Mouse (Mus musculus): Measurements from ENCODE around the gene Dnah6. TPM values are rescaled to one million over a fixed set of nuclear protein-coding genes. Genes with fewer than 3 reads are reported as not detected.

The Dnah6 gene
- polyA plus RNA-seq, 1 experiment from 2014 or later = 0.98 TPM

- no peaks in the 10 kb centered on the region for H3K36me3 ChIP-seq (replicated peaks; ENCODE audit: control insufficient read depth, insufficient read depth)
- H3K27ac ChIP-seq = no peak overlapping the region
- WGBS = 81% methylated on average over 5 of the region's 5 CpGs
- H3K27me3 ChIP-seq (ENCODE audit: control insufficient read depth, insufficient read depth, low read length) = no peaks in the 10 kb centered on the region
- DNase-seq (ENCODE audit: low spot score) (no peak), ATAC-seq (ENCODE audit: low FRiP score) (no peak)
- no peaks in the 10 kb centered on the region for H3K4me1 ChIP-seq (replicated peaks; ENCODE audit: control insufficient read depth, insufficient read depth, low read length)
- no peaks in the 10 kb centered on the region for H3K9me3 ChIP-seq (ENCODE audit: control insufficient read depth, low read length)
- H3K9ac ChIP-seq = no peak overlapping the region
- no peak overlapping the region for H3K4me3 ChIP-seq (replicated peaks; ENCODE audit: low read length)
- no peak overlapping the region for H3K4me2 ChIP-seq (replicated peaks)
Measured at GRCm38 (mm10) chr6:73003601-73004000, 217.8 kb downstream of the Dnah6 start.

- Histone ChIP-seq H3K9ac (no peak overlapping the region), H3K4me1 (replicated peaks; ENCODE audit: control insufficient read depth, insufficient read depth, low read length) (no peaks in the 10 kb centered on the region), H3K36me3 (replicated peaks; ENCODE audit: control insufficient read depth, insufficient read depth) (no peaks in the 10 kb centered on the region), H3K9me3 (ENCODE audit: control insufficient read depth, low read length) (no peaks in the 10 kb centered on the region), H3K27ac (no peak overlapping the region), H3K4me2 (replicated peaks) (no peak overlapping the region), H3K27me3 (ENCODE audit: control insufficient read depth, insufficient read depth, low read length) (no peaks in the 10 kb centered on the region), H3K4me3 (replicated peaks; ENCODE audit: low read length) (no peak overlapping the region)
- DNase-seq (ENCODE audit: low spot score) (no peak), ATAC-seq (ENCODE audit: low FRiP score) (no peak)
- 43% methylated on average over 1 of the region's 1 CpGs for WGBS
Measured at GRCm38 (mm10) chr6:73002391-73002790, 219.1 kb downstream of the Dnah6 start.

GRCm38 (mm10) chr6:72998809-72999208 lies 222.6 kb downstream of the Dnah6 start:
- H3K9ac ChIP-seq = no peak overlapping the region
- WGBS = 94% methylated on average over 1 of the region's 1 CpGs
- no peak for ATAC-seq (ENCODE audit: low FRiP score)

GRCm38 (mm10) chr6:72993688-72994082 lies 227.8 kb downstream of the Dnah6 start:
- H3K27ac ChIP-seq = no peak overlapping the region
- H3K27me3 ChIP-seq (ENCODE audit: control insufficient read depth, insufficient read depth, low read length) = no peaks in the 10 kb centered on the region
- H3K4me2 ChIP-seq (replicated peaks) = no peak overlapping the region
- H3K36me3 ChIP-seq (replicated peaks; ENCODE audit: control insufficient read depth, insufficient read depth) = no peaks in the 10 kb centered on the region
- ATAC-seq (ENCODE audit: low FRiP score) (no peak), DNase-seq (ENCODE audit: low spot score) (no peak)
- H3K4me1 ChIP-seq (replicated peaks; ENCODE audit: control insufficient read depth, insufficient read depth, low read length) = no peaks in the 10 kb centered on the region
- H3K9ac ChIP-seq = no peak overlapping the region
- H3K4me3 ChIP-seq (replicated peaks; ENCODE audit: low read length) = no peak overlapping the region
- WGBS = 95% methylated on average over 5 of the region's 5 CpGs
- H3K9me3 ChIP-seq (ENCODE audit: control insufficient read depth, low read length) = no peaks in the 10 kb centered on the region

More at GRCm38 (mm10) chr6:72998809-72999208, 222.6 kb downstream of the Dnah6 start:
- H3K9me3 ChIP-seq (ENCODE audit: control insufficient read depth, low read length) = no peaks in the 10 kb centered on the region
- H3K27ac ChIP-seq = no peak overlapping the region
- H3K4me1 ChIP-seq (replicated peaks; ENCODE audit: control insufficient read depth, insufficient read depth, low read length) = no peaks in the 10 kb centered on the region
- no peaks in the 10 kb centered on the region for H3K27me3 ChIP-seq (ENCODE audit: control insufficient read depth, insufficient read depth, low read length)
- no peak for DNase-seq (ENCODE audit: low spot score)
- no peaks in the 10 kb centered on the region for H3K36me3 ChIP-seq (replicated peaks; ENCODE audit: control insufficient read depth, insufficient read depth)
- no peak overlapping the region for H3K4me2 ChIP-seq (replicated peaks)
- no peak overlapping the region for H3K4me3 ChIP-seq (replicated peaks; ENCODE audit: low read length)

DNA sequence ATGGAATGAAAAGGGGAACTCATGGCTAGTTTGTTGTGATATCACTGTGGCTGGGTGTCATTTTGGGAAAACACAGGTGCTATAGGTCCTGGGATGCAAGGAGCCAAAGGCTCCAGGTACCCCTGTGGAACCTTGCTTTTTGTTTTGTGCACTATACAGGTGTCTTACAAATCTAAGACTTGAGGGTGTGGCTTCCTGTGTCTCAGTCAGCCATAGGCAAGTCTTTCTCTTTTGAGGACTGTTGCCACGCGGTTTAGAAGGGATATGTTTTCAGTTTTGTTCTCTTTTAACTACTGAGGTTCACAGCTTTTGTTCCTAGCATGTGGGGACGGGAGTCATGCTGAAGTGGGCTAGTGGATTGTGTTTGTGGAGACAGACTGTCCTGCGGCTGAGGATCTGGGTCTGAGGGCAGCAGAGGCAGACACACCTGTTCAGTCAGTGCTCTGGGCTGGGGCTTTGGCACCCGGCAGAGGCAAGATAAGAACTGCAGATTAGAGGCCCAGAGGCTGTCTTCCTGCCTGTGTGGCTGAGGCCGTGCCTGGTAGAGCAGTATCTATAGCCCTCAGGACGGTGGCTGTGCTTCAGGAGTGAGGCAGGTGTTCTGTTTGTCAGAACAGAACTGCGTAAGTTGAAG lies 228.3 kb downstream of the Dnah6 start:
- Histone ChIP-seq H3K9me3 (ENCODE audit: control insufficient read depth, low read length) (no peaks in the 10 kb centered on the region), H3K36me3 (replicated peaks; ENCODE audit: control insufficient read depth, insufficient read depth) (no peaks in the 10 kb centered on the region), H3K4me3 (replicated peaks; ENCODE audit: low read length) (no peak overlapping the region), H3K27me3 (ENCODE audit: control insufficient read depth, insufficient read depth, low read length) (no peaks in the 10 kb centered on the region), H3K4me1 (replicated peaks; ENCODE audit: control insufficient read depth, insufficient read depth, low read length) (no peaks in the 10 kb centered on the region), H3K9ac (no peak overlapping the region), H3K4me2 (replicated peaks) (no peak overlapping the region), H3K27ac (no peak overlapping the region)
- 84% methylated on average over 8 of the region's 8 CpGs for WGBS
- no peak for ATAC-seq (ENCODE audit: low FRiP score)
- DNase-seq (ENCODE audit: low spot score) = no peak

DNA sequence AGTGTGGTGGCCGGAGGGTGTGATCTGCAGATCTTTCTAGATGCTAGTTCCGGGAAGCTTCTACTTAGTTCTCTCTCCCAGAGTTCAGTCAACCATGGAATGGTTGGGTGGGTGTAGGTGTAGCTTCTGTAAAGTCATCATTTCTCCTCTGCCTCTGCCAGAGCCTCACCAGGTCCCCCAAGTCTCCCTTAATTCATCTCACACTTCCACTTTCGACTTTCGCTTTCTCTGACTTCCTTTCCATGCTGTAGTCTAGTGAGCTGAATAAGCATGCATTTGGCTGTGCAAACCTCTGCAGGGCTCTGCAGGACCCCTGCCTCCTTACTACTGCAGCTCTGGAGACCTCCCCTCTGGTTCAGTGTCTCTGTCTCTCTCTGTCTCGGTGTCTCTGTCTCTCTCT lies 231.2 kb downstream of the Dnah6 start:
- Histone ChIP-seq H3K36me3 (replicated peaks; ENCODE audit: control insufficient read depth, insufficient read depth) (no peaks in the 10 kb centered on the region), H3K9ac (no peak overlapping the region), H3K27me3 (ENCODE audit: control insufficient read depth, insufficient read depth, low read length) (no peaks in the 10 kb centered on the region), H3K4me2 (replicated peaks) (no peak overlapping the region), H3K4me3 (replicated peaks; ENCODE audit: low read length) (no peak overlapping the region), H3K9me3 (ENCODE audit: control insufficient read depth, low read length) (no peaks in the 10 kb centered on the region), H3K4me1 (replicated peaks; ENCODE audit: control insufficient read depth, insufficient read depth, low read length) (no peaks in the 10 kb centered on the region), H3K27ac (no peak overlapping the region)
- 91% methylated on average over 5 of the region's 5 CpGs for WGBS
- no peak for ATAC-seq (ENCODE audit: low FRiP score)
- DNase-seq (ENCODE audit: low spot score) = no peak

GRCm38 (mm10) chr6:72989028-72989736 lies 232.3 kb downstream of the Dnah6 start:
- 51% methylated on average over 7 of the region's 7 CpGs for WGBS
- ATAC-seq (ENCODE audit: low FRiP score) (peak; percentile 27; the same call in 1 of the 2 replicates), DNase-seq (ENCODE audit: low spot score) (peak; percentile 41)
- H3K4me3 ChIP-seq (replicated peaks; ENCODE audit: low read length) = no peak overlapping the region
- H3K9ac ChIP-seq = no peak overlapping the region
- H3K27me3 ChIP-seq (ENCODE audit: control insufficient read depth, insufficient read depth, low read length) = no peaks in the 10 kb centered on the region
- no peaks in the 10 kb centered on the region for H3K9me3 ChIP-seq (ENCODE audit: control insufficient read depth, low read length)
- H3K36me3 ChIP-seq (replicated peaks; ENCODE audit: control insufficient read depth, insufficient read depth) = no peaks in the 10 kb centered on the region
- H3K4me2 ChIP-seq (replicated peaks) = no peak overlapping the region
- H3K4me1 ChIP-seq (replicated peaks; ENCODE audit: control insufficient read depth, insufficient read depth, low read length) = no peaks in the 10 kb centered on the region
- no peak overlapping the region for H3K27ac ChIP-seq

DNA sequence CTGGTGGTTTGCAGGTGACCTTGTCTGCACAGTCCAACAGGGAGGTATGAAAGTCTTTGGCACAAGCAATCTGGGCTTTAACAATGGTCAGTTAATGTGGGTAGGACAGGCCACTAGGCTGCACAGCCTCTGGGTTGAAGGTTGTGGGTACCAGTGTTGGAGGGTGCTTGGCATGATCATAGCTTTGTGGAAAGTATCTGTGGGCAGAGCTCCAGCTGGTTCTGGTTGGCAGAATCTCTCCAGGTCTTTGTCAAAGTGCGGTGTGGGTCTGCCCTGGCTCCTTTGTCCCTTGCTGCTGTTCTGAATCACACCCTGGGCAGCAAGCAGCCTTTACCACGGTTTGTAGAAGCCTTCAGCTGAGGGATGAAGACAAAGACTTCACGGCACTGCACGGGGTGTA lies 238.9 kb downstream of the Dnah6 start:
- DNase-seq (ENCODE audit: low spot score) (no peak), ATAC-seq (ENCODE audit: low FRiP score) (no peak)
- H3K27ac ChIP-seq = no peak overlapping the region
- H3K9me3 ChIP-seq (ENCODE audit: control insufficient read depth, low read length) = no peaks in the 10 kb centered on the region
- no peaks in the 10 kb centered on the region for H3K36me3 ChIP-seq (replicated peaks; ENCODE audit: control insufficient read depth, insufficient read depth)
- WGBS = 52% methylated on average over 4 of the region's 4 CpGs
- no peak overlapping the region for H3K4me2 ChIP-seq (replicated peaks)
- no peak overlapping the region for H3K4me3 ChIP-seq (replicated peaks; ENCODE audit: low read length)
- H3K27me3 ChIP-seq (ENCODE audit: control insufficient read depth, insufficient read depth, low read length) = no peaks in the 10 kb centered on the region
- no peaks in the 10 kb centered on the region for H3K4me1 ChIP-seq (replicated peaks; ENCODE audit: control insufficient read depth, insufficient read depth, low read length)
- no peak overlapping the region for H3K9ac ChIP-seq

DNA sequence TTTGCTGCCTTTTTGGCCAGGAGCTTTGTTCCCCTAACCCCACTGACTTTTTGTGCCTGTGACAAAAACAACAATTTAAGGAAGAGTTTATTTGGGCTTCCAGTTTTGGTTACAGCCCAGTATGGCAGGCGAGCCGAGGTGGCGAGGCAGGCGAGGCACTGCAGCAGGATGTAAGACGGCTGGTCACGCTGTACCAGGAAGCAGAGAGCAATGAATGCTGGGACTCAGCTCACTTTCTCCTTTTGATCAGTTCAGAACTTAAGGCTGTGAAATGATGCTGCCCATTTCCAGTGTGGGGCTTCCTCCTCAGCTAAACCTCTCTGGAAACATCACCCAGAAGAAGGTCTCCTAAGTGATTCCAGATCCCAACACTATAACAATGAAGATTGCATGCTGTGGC lies 239.6 kb downstream of the Dnah6 start:
- Histone ChIP-seq H3K36me3 (replicated peaks; ENCODE audit: control insufficient read depth, insufficient read depth) (no peaks in the 10 kb centered on the region), H3K9me3 (ENCODE audit: control insufficient read depth, low read length) (no peaks in the 10 kb centered on the region), H3K4me3 (replicated peaks; ENCODE audit: low read length) (no peak overlapping the region), H3K9ac (no peak overlapping the region), H3K4me1 (replicated peaks; ENCODE audit: control insufficient read depth, insufficient read depth, low read length) (no peaks in the 10 kb centered on the region), H3K27ac (no peak overlapping the region), H3K27me3 (ENCODE audit: control insufficient read depth, insufficient read depth, low read length) (no peaks in the 10 kb centered on the region), H3K4me2 (replicated peaks) (no peak overlapping the region)
- DNase-seq (ENCODE audit: low spot score) (no peak), ATAC-seq (ENCODE audit: low FRiP score) (no peak)
- 79% methylated on average over 6 of the region's 6 CpGs for WGBS
